Mouse (Mus musculus) retina, postnatal 1 day (tissue): ENCODE measurements around the gene Inafm2.

Experiments used
- DNase-seq: peaks from one replicate; pipeline ENCODE4 v3.0.0-alpha.2; 2012

Inafm2 gene

GRCm38 (mm10) chr2:118786525-118786924, 41.0 kb downstream of the Inafm2 start:
- DNase-seq = no peak

GRCm38 (mm10) chr2:118789501-118789900, 43.9 kb downstream of the Inafm2 start:
- DNase-seq = no peak

GRCm38 (mm10) chr2:118790221-118790550, 44.6 kb downstream of the Inafm2 start:
- DNase-seq = no peak

GRCm38 (mm10) chr2:118790551-118791525, 45.3 kb downstream of the Inafm2 start:
- peak; percentile 73 for DNase-seq

GRCm38 (mm10) chr2:118791591-118792258, 46.2 kb downstream of the Inafm2 start:
- no peak for DNase-seq

GRCm38 (mm10) chr2:118792259-118792613, 46.7 kb downstream of the Inafm2 start:
- DNase-seq = no peak

- DNase-seq = no peak
These were observed 48.1 kb downstream of the Inafm2 start for GRCm38 (mm10) chr2:118793636-118794035.
